Mouse (Mus musculus) ES-E14 (cell line): Measurements from ENCODE around the gene Cntnap5a. TPM values are rescaled to one million over a fixed set of nuclear protein-coding genes. Genes with fewer than 3 reads are reported as not detected.
"Not testable (repeated sequence)": the region's sequence is repeated elsewhere in the genome, so short reads cannot be mapped to it uniquely, and the experiment has no call there.

Experiments
- DNase-seq: peaks from one replicate; pipeline ENCODE4 v3.0.0-alpha.2; 2013; ENCODE audit warnings: low read depth, low spot score
- H3K27ac ChIP-seq: 2 replicates; pipeline ENCODE4 v1.5.1; 2012; ENCODE audit warnings: low read depth, mild to moderate bottlenecking, low read length, moderate library complexity, mixed read lengths; ENCODE audit not compliant: poor library complexity, insufficient read depth, severe bottlenecking
- H3K36me3 ChIP-seq: 2 replicates; pipeline ENCODE4 v1.6.1; 2012; ENCODE audit warnings: mild to moderate bottlenecking, low read length, moderate library complexity, mixed read lengths; ENCODE audit not compliant: control insufficient read depth, poor library complexity, insufficient read depth, severe bottlenecking
- H3K4me1 ChIP-seq, 2 experiments: fragments of 150-350 bp in 1 of 2; sonication (generic) in 1 of 2; 2 replicates each; pipeline ENCODE4 v1.6.1; 2012; ENCODE audit warnings: low read length in 2 of 2, mild to moderate bottlenecking in 1 of 2, mixed read lengths in 1 of 2; ENCODE audit not compliant: control insufficient read depth in 2 of 2, insufficient read depth in 2 of 2, poor library complexity in 1 of 2
- H3K4me3 ChIP-seq, 2 experiments: fragments of 150-350 bp in 1 of 2; sonication (generic) in 1 of 2; 2 replicates each; pipeline ENCODE4 v1.5.1; 2012; ENCODE audit warnings: low read length in 2 of 2, low read depth in 1 of 2, mild to moderate bottlenecking in 1 of 2, mixed read lengths in 1 of 2; ENCODE audit not compliant: insufficient read depth in 1 of 2, poor library complexity in 1 of 2, severe bottlenecking in 1 of 2
- H3K9ac ChIP-seq: 2 replicates; pipeline ENCODE4 v1.6.1; 2012; ENCODE audit warnings: low read depth, mild to moderate bottlenecking, low read length, mixed read lengths; ENCODE audit not compliant: poor library complexity, insufficient read depth, severe bottlenecking
- H3K9me3 ChIP-seq: fragments of 150-350 bp; sonication (generic); 2 replicates; pipeline ENCODE4 v1.6.1; 2012; ENCODE audit warnings: low read depth, mild to moderate bottlenecking, low read length; ENCODE audit not compliant: control insufficient read depth, insufficient read depth
- CHD2 ChIP-seq: IDR thresholded peaks from 2 replicates; pipeline ENCODE4 v1.6.1; 2014; ENCODE audit warnings: mild to moderate bottlenecking, low read depth, low read length, inconsistent platforms
- HCFC1 ChIP-seq: IDR thresholded peaks from 2 replicates; pipeline ENCODE4 v1.6.1; 2012; ENCODE audit warnings: low read length, inconsistent platforms, borderline replicate concordance; ENCODE audit not compliant: insufficient read depth
- MAFK ChIP-seq: IDR thresholded peaks from 2 replicates; pipeline ENCODE4 v1.6.1; 2014; ENCODE audit warnings: mild to moderate bottlenecking, low read depth, low read length, inconsistent platforms; ENCODE audit not compliant: insufficient read depth
- ZC3H11A ChIP-seq: IDR thresholded peaks from 2 replicates; pipeline ENCODE4 v1.6.1; 2012; ENCODE audit warnings: low read depth, mild to moderate bottlenecking, inconsistent platforms, low read length, borderline replicate concordance
- ZNF384 ChIP-seq: IDR thresholded peaks from 2 replicates; pipeline ENCODE4 v1.6.1; 2012; ENCODE audit warnings: low read depth, low read length, inconsistent platforms
- in situ Hi-C, 2 experiments: fragments of 600-800 bp; cut with MboI; formaldehyde crosslinking; loops; one replicate each; pipeline ENCODE4 v1.15.1; 2025; ENCODE audit warnings: low sequenced_read_pairs in 2 of 2, inconsistent platforms in 1 of 2; ENCODE audit not compliant: unreplicated experiment in 2 of 2
- total RNA-seq: library from RNA; depleted of rRNA; stranded (reverse); fragments of 300-350 nt; gene quantifications from 2 replicates; pipeline ENCODE4 v1.2.3, GENCODE M21; 2012

The Cntnap5a gene
- total RNA-seq, 1 experiment, result not detected

GRCm38 (mm10) chr1:116128450-116129246 is 444.1 kb downstream of the Cntnap5a start:
- TF ChIP-seq MAFK (no peak), CHD2 (no peak), ZC3H11A (no peak), ZNF384 (no peak), HCFC1 (no peak)
- Histone ChIP-seq H3K4me1 (no peaks in the 10 kb centered on the region), H3K9me3 (no peaks in the 10 kb centered on the region), H3K36me3 (no peaks in the 10 kb centered on the region), H3K4me3 (no peak overlapping the region), H3K27ac (no peak overlapping the region), H3K9ac (no peak overlapping the region)
- in situ Hi-C loops, result no loop called here
- DNase-seq, result no peak

GRCm38 (mm10) chr1:116132471-116132870 is 447.9 kb downstream of the Cntnap5a start:
- in situ Hi-C loops, result no loop called here
- no peak overlapping the region for H3K27ac ChIP-seq
- no peaks in the 10 kb centered on the region for H3K4me1 ChIP-seq
- no peak overlapping the region for H3K4me3 ChIP-seq
- no peak overlapping the region for H3K9ac ChIP-seq
- no peaks in the 10 kb centered on the region for H3K9me3 ChIP-seq
- no peak for TF ChIP-seq HCFC1
- TF ChIP-seq MAFK, result no peak
- TF ChIP-seq CHD2, result no peak
- TF ChIP-seq ZNF384, result no peak
- no peak for TF ChIP-seq ZC3H11A
- no peak for DNase-seq
- H3K36me3 ChIP-seq, result no peaks in the 10 kb centered on the region

- Histone ChIP-seq H3K4me3 (no peak overlapping the region), H3K9me3 (no peaks in the 10 kb centered on the region), H3K36me3 (no peaks in the 10 kb centered on the region), H3K9ac (no peak overlapping the region), H3K4me1 (no peaks in the 10 kb centered on the region), H3K27ac (no peak overlapping the region)
- no peak for DNase-seq
- in situ Hi-C loops, result no loop called here
- TF ChIP-seq CHD2 (no peak), ZC3H11A (no peak), HCFC1 (no peak), ZNF384 (no peak), MAFK (no peak)
These were observed 465.3 kb downstream of the Cntnap5a start for GRCm38 (mm10) chr1:116149764-116150369.

- Histone ChIP-seq H3K4me1 (no peaks in the 10 kb centered on the region), H3K4me3 (no peak overlapping the region), H3K36me3 (no peaks in the 10 kb centered on the region), H3K27ac (no peak overlapping the region), H3K9me3 (no peaks in the 10 kb centered on the region), H3K9ac (no peak overlapping the region)
- in situ Hi-C loops, result no loop called here
- DNase-seq, result no peak
- TF ChIP-seq ZNF384, result no peak
- TF ChIP-seq CHD2, result no peak
- no peak for TF ChIP-seq HCFC1
- TF ChIP-seq MAFK, result no peak
- TF ChIP-seq ZC3H11A, result no peak
These were observed 499.9 kb downstream of the Cntnap5a start for GRCm38 (mm10) chr1:116184471-116184870.

DNA sequence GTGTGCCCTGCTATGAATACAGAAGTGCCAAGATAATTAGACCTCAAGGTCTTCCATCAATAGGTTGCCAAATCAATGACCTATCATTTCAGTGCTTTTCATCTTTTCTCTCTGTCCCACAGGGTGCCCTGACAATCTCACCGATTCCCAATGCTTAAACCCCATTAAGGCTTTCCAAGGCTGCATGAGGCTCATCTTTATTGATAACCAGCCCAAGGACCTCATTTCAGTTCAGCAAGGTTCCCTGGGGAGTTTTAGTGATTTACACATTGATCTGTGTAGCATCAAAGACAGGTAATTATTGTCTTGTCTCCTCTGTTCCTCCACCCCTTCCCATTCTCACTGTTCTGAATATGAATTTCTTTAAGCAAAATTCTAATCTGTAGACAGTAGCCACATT is 503.6 kb downstream of the Cntnap5a start:
- in situ Hi-C loops, H3K9me3 ChIP-seq, H3K4me1 ChIP-seq, H3K27ac ChIP-seq, H3K36me3 ChIP-seq, DNase-seq, H3K4me3 ChIP-seq, H3K9ac ChIP-seq: not testable (repeated sequence)
